Mouse (Mus musculus): ENCODE measurements around the gene Lcorl. TPM values are rescaled to one million over a fixed set of nuclear protein-coding genes. Genes with fewer than 3 reads are reported as not detected.

Gene Lcorl
- 1 to 10 TPM; 7.1 to 7.8 TPM for total RNA-seq (2021)
- polyA plus RNA-seq (2012; rRNA removed): 0.57 and 1.4 TPM in 2 replicates
- long read RNA-seq, full-length matches to known transcripts: 2 of 2 reads
- long read RNA-seq, partial matches to known transcripts: 0 of 2 reads
- long read RNA-seq, other reads (novel, unspliced or antisense): 0 of 2 reads

- Histone ChIP-seq H3K4me3 (peak within 1 kb of the TSS; percentile 85), H3K79me2 (replicated peaks; ENCODE audit: control insufficient read depth, insufficient read depth, low read length) (no peaks in the 10 kb centered on the region), H3K4me1 (ENCODE audit: control insufficient read depth, insufficient read depth, low read length) (peaks cover 2% of the 10 kb centered on the region), H3K27me3 (ENCODE audit: control insufficient read depth, insufficient read depth, low read length) (no peaks in the 10 kb centered on the region), H3K27ac (peak within 1 kb of the TSS; percentile 92), H3K9ac (ENCODE audit: low read depth, low read length) (peak within 1 kb of the TSS; percentile 83), H3K36me3 (ENCODE audit: control insufficient read depth, insufficient read depth, low read length) (no peaks in the 10 kb centered on the region)
- WGBS: under 1% methylated on average over 67 of the region's 79 CpGs
- TF ChIP-seq POLR2A (IDR thresholded peaks at IDR 0.05; ENCODE audit: insufficient read depth, low read depth, low read length) (no peak), CTCF (IDR thresholded peaks at IDR 0.05) (peak; percentile 40), EP300 (IDR thresholded peaks at IDR 0.05; ENCODE audit: insufficient read depth, low read depth, low read length) (0 out of 2 replicates have a peak, but pooled peaks have one; percentile 8)
- intact Hi-C loops (cut with DNase I): loop anchor here (5.0 kb wide), 6 partner anchors 70 to 490 kb away; partner anchors contain the start of genes Lap3 and Ncapg
- peak; percentile 94 to 95 for DNase-seq
These were observed at the start of gene Lcorl for GRCm38 (mm10) chr5:45857254-45858011. Lcorl (minus strand) TSS chr5:45857615.

GRCm38 (mm10) chr5:45904683-45905082, 47.3 kb upstream of the Lcorl start:
- Histone ChIP-seq H3K27ac (no peak overlapping the region), H3K9ac (ENCODE audit: low read depth, low read length) (no peak overlapping the region), H3K4me3 (no peak overlapping the region), H3K36me3 (ENCODE audit: control insufficient read depth, insufficient read depth, low read length) (no peaks in the 10 kb centered on the region), H3K27me3 (ENCODE audit: control insufficient read depth, insufficient read depth, low read length) (no peaks in the 10 kb centered on the region), H3K4me1 (ENCODE audit: control insufficient read depth, insufficient read depth, low read length) (no peaks in the 10 kb centered on the region), H3K79me2 (replicated peaks; ENCODE audit: control insufficient read depth, insufficient read depth, low read length) (no peaks in the 10 kb centered on the region)
- DNase-seq: no peak
- WGBS: 95% methylated on average over 2 of the region's 2 CpGs
- TF ChIP-seq CTCF (IDR thresholded peaks at IDR 0.05): no peak
- no peak for TF ChIP-seq POLR2A (IDR thresholded peaks at IDR 0.05; ENCODE audit: insufficient read depth, low read depth, low read length)
- no peak for TF ChIP-seq EP300 (IDR thresholded peaks at IDR 0.05; ENCODE audit: insufficient read depth, low read depth, low read length)
- intact Hi-C loops (cut with DNase I): no loop called here

- DNase-seq: no peak
- no peaks in the 10 kb centered on the region for H3K79me2 ChIP-seq (replicated peaks; ENCODE audit: control insufficient read depth, insufficient read depth, low read length)
- 37% methylated on average over 3 of the region's 3 CpGs for WGBS
- H3K4me1 ChIP-seq (ENCODE audit: control insufficient read depth, insufficient read depth, low read length): no peaks in the 10 kb centered on the region
- no peaks in the 10 kb centered on the region for H3K27me3 ChIP-seq (ENCODE audit: control insufficient read depth, insufficient read depth, low read length)
- intact Hi-C loops (cut with DNase I): no loop called here
- H3K9ac ChIP-seq (ENCODE audit: low read depth, low read length): no peak overlapping the region
- TF ChIP-seq CTCF (IDR thresholded peaks at IDR 0.05): no peak
- TF ChIP-seq POLR2A (IDR thresholded peaks at IDR 0.05; ENCODE audit: insufficient read depth, low read depth, low read length): no peak
- TF ChIP-seq EP300 (IDR thresholded peaks at IDR 0.05; ENCODE audit: insufficient read depth, low read depth, low read length): no peak
- H3K27ac ChIP-seq: no peak overlapping the region
- H3K36me3 ChIP-seq (ENCODE audit: control insufficient read depth, insufficient read depth, low read length): no peaks in the 10 kb centered on the region
- no peak overlapping the region for H3K4me3 ChIP-seq
These were observed 45.8 kb upstream of the Lcorl start for GRCm38 (mm10) chr5:45903246-45903645.

- H3K27me3 ChIP-seq (ENCODE audit: control insufficient read depth, insufficient read depth, low read length): no peaks in the 10 kb centered on the region
- no peaks in the 10 kb centered on the region for H3K36me3 ChIP-seq (ENCODE audit: control insufficient read depth, insufficient read depth, low read length)
- H3K4me3 ChIP-seq: no peak overlapping the region
- H3K4me1 ChIP-seq (ENCODE audit: control insufficient read depth, insufficient read depth, low read length): no peaks in the 10 kb centered on the region
- no peak for DNase-seq
- 59% methylated on average over 1 of the region's 1 CpGs for WGBS
- no peak overlapping the region for H3K9ac ChIP-seq (ENCODE audit: low read depth, low read length)
- intact Hi-C loops (cut with DNase I): no loop called here
- H3K79me2 ChIP-seq (replicated peaks; ENCODE audit: control insufficient read depth, insufficient read depth, low read length): no peaks in the 10 kb centered on the region
- H3K27ac ChIP-seq: no peak overlapping the region
- no peak for TF ChIP-seq CTCF (IDR thresholded peaks at IDR 0.05)
- no peak for TF ChIP-seq POLR2A (IDR thresholded peaks at IDR 0.05; ENCODE audit: insufficient read depth, low read depth, low read length)
- no peak for TF ChIP-seq EP300 (IDR thresholded peaks at IDR 0.05; ENCODE audit: insufficient read depth, low read depth, low read length)
These were observed 37.9 kb upstream of the Lcorl start for GRCm38 (mm10) chr5:45895362-45895761.

- DNase-seq: no peak
- H3K27ac ChIP-seq: no peak overlapping the region
- TF ChIP-seq POLR2A (IDR thresholded peaks at IDR 0.05; ENCODE audit: insufficient read depth, low read depth, low read length): no peak
- TF ChIP-seq EP300 (IDR thresholded peaks at IDR 0.05; ENCODE audit: insufficient read depth, low read depth, low read length): no peak
- TF ChIP-seq CTCF (IDR thresholded peaks at IDR 0.05): no peak
- 88% methylated on average over 3 of the region's 3 CpGs for WGBS
- no peak overlapping the region for H3K9ac ChIP-seq (ENCODE audit: low read depth, low read length)
- H3K4me1 ChIP-seq (ENCODE audit: control insufficient read depth, insufficient read depth, low read length): no peaks in the 10 kb centered on the region
- intact Hi-C loops (cut with DNase I): no loop called here
- no peaks in the 10 kb centered on the region for H3K27me3 ChIP-seq (ENCODE audit: control insufficient read depth, insufficient read depth, low read length)
- H3K4me3 ChIP-seq: no peak overlapping the region
- no peaks in the 10 kb centered on the region for H3K36me3 ChIP-seq (ENCODE audit: control insufficient read depth, insufficient read depth, low read length)
- no peaks in the 10 kb centered on the region for H3K79me2 ChIP-seq (replicated peaks; ENCODE audit: control insufficient read depth, insufficient read depth, low read length)
These were observed 36.3 kb upstream of the Lcorl start for GRCm38 (mm10) chr5:45893696-45894095.

- no peak for DNase-seq
- intact Hi-C loops (cut with DNase I): no loop called here
- Histone ChIP-seq H3K36me3 (ENCODE audit: control insufficient read depth, insufficient read depth, low read length) (no peaks in the 10 kb centered on the region), H3K79me2 (replicated peaks; ENCODE audit: control insufficient read depth, insufficient read depth, low read length) (no peaks in the 10 kb centered on the region), H3K4me3 (no peak overlapping the region), H3K27ac (no peak overlapping the region), H3K4me1 (ENCODE audit: control insufficient read depth, insufficient read depth, low read length) (no peaks in the 10 kb centered on the region), H3K27me3 (ENCODE audit: control insufficient read depth, insufficient read depth, low read length) (no peaks in the 10 kb centered on the region), H3K9ac (ENCODE audit: low read depth, low read length) (no peak overlapping the region)
- WGBS: 97% methylated on average over 1 of the region's 1 CpGs
- TF ChIP-seq CTCF (IDR thresholded peaks at IDR 0.05) (no peak), EP300 (IDR thresholded peaks at IDR 0.05; ENCODE audit: insufficient read depth, low read depth, low read length) (no peak), POLR2A (IDR thresholded peaks at IDR 0.05; ENCODE audit: insufficient read depth, low read depth, low read length) (no peak)
These were observed 18.9 kb upstream of the Lcorl start for GRCm38 (mm10) chr5:45876328-45876727.

All from heart, adult 2 months (tissue).